Mouse (Mus musculus): ENCODE data around the gene Meiob. TPM values are rescaled to one million over a fixed set of nuclear protein-coding genes. Genes with fewer than 3 reads are reported as not detected.

Gene Meiob
- polyA plus RNA-seq, 1 experiment from 2014 or later: not detected

DNA sequence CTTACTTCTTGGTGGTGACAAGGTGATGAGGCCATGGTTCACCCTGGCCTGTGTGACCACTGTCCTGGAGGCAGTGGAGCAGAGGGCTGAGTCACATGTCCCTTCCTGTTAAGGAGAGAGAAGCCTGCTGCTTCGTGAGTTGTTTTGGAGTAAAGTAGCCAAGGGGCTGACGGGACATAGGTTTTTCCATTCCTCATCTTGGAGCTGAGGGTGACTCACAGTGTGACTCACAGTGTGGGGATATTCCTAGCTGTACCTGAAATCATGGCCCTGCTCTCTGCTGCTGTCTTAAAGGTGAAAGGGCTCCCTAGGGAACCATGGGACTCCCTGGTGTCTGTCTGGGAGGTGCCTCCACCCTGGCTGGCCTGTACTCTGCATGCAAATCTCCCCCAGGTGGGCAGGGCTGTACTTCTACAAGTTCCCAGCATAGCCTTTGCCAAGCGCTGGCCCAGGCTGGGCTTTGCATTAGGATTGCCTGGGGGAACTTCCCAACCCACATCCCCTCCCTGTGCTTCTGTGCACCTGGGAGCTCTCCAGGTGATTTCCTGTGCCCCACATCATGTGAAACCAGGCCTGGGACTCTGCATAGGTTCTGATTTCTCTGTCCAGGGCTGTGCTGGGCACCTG lies 51.9 kb downstream of the Meiob start:
- Histone ChIP-seq H3K4me2 (ENCODE audit: low read depth) (no peak overlapping the region), H3K9me3 (ENCODE audit: control insufficient read depth, low read length) (no peaks in the 10 kb centered on the region), H3K27ac (ENCODE audit: low read depth, low read length) (no peak overlapping the region), H3K27me3 (ENCODE audit: control insufficient read depth, insufficient read depth, low read length) (no peaks in the 10 kb centered on the region), H3K9ac (ENCODE audit: low read length) (no peak overlapping the region), H3K4me3 (ENCODE audit: low read depth, low read length) (no peak overlapping the region), H3K4me1 (ENCODE audit: control insufficient read depth, insufficient read depth, low read length) (no peaks in the 10 kb centered on the region), H3K36me3 (ENCODE audit: control insufficient read depth, insufficient read depth, low read length) (no peaks in the 10 kb centered on the region)
- DNase-seq (ENCODE audit: low spot score): no peak
- 89% methylated on average over 3 of the region's 3 CpGs for WGBS
- ATAC-seq (ENCODE audit: insufficient read depth, low FRiP score, low TSS enrichment): no peak

DNA sequence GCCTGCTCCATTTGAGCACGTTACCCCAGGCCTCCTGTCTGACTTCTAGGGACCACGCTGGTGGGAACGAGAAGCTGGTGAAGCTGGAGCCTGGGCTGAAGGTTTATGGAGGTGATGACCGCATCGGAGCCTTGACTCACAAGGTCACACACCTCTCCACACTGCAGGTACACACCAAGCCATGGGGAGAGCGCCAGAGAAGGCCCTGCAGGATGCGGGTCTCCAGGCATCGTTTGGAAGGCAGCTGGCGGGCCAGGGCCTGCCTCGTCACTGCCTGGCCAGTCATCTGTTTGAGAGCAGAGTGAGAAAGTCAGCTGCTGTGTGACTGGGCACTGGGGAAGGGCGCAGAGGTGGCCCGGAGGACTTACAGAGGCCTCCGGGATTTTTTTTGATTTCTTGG lies 52.5 kb downstream of the Meiob start:
- 91% methylated on average over 13 of the region's 13 CpGs for WGBS

DNA sequence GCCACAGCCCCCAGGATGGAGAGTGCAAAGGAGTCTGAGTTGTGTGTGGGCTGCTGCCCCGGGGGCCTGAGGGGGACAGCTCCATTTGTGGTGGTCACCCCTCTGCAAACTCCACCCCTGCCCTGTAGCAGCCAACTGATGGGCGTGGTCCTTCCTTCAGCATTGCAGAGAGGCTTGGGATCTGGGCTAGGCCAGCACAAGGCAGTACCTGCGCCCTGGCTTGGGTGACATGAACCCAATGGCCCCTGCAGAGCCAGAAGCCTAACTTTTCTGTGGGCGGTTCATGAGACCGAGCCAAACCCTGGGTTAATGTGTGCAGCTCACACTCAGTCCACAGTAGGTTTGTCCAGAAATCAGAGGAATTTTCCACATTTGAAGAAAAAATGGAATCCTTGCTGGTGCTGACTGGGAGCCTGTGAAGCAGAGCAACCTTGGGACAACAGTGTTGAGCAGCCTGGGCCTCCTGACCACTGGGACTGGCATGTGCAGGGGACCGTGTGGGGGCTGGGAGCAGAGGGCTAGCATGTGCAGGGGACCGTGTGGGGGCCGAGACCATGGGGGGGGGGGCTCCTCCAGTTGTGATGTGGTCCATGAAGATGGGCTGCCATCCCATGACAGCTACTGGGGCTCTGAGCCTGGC lies 53.9 kb downstream of the Meiob start:
- WGBS: 89% methylated on average over 8 of the region's 8 CpGs
- Histone ChIP-seq H3K4me3 (ENCODE audit: low read depth, low read length) (no peak overlapping the region), H3K27me3 (ENCODE audit: control insufficient read depth, insufficient read depth, low read length) (no peaks in the 10 kb centered on the region), H3K9ac (ENCODE audit: low read length) (no peak overlapping the region), H3K9me3 (ENCODE audit: control insufficient read depth, low read length) (no peaks in the 10 kb centered on the region), H3K27ac (ENCODE audit: low read depth, low read length) (no peak overlapping the region), H3K4me1 (ENCODE audit: control insufficient read depth, insufficient read depth, low read length) (no peaks in the 10 kb centered on the region), H3K4me2 (ENCODE audit: low read depth) (no peak overlapping the region), H3K36me3 (ENCODE audit: control insufficient read depth, insufficient read depth, low read length) (peaks cover 1% of the 10 kb centered on the region; the same call in 1 of the 2 replicates)
- DNase-seq (ENCODE audit: low spot score) (no peak), ATAC-seq (ENCODE audit: insufficient read depth, low FRiP score, low TSS enrichment) (no peak)

More for the DNA sequence above, 52.5 kb downstream of the Meiob start:
- ATAC-seq (ENCODE audit: insufficient read depth, low FRiP score, low TSS enrichment) (no peak), DNase-seq (ENCODE audit: low spot score) (no peak)
- no peak overlapping the region for H3K4me2 ChIP-seq (ENCODE audit: low read depth)
- no peak overlapping the region for H3K9ac ChIP-seq (ENCODE audit: low read length)
- no peaks in the 10 kb centered on the region for H3K36me3 ChIP-seq (ENCODE audit: control insufficient read depth, insufficient read depth, low read length)
- no peak overlapping the region for H3K27ac ChIP-seq (ENCODE audit: low read depth, low read length)
- H3K4me1 ChIP-seq (ENCODE audit: control insufficient read depth, insufficient read depth, low read length): no peaks in the 10 kb centered on the region
- no peak overlapping the region for H3K4me3 ChIP-seq (ENCODE audit: low read depth, low read length)
- no peaks in the 10 kb centered on the region for H3K9me3 ChIP-seq (ENCODE audit: control insufficient read depth, low read length)
- no peaks in the 10 kb centered on the region for H3K27me3 ChIP-seq (ENCODE audit: control insufficient read depth, insufficient read depth, low read length)

DNA sequence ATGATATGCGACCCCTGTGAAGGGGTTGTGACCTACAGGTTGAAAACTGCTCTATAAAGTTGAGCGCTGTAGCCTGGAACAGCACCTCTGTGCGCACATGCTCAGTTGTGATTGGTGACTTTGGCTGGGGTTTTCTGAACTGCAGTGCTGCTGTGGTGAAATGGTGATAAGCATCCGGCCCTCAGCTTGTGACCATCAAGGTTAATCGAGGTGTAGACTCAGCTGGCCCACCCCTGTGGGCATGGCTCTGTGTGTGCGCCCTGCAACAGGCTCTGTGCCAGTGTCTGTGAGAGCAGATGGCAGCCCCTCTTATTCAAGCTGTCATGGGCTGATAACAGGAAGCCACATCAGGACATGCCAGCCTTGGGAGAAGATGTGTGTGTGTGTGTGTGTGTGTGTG lies 54.9 kb downstream of the Meiob start:
- Histone ChIP-seq H3K27ac (ENCODE audit: low read depth, low read length) (no peak overlapping the region), H3K4me2 (ENCODE audit: low read depth) (no peak overlapping the region), H3K9ac (ENCODE audit: low read length) (no peak overlapping the region), H3K27me3 (ENCODE audit: control insufficient read depth, insufficient read depth, low read length) (no peaks in the 10 kb centered on the region), H3K36me3 (ENCODE audit: control insufficient read depth, insufficient read depth, low read length) (peaks cover 2% of the 10 kb centered on the region; the same call in 1 of the 2 replicates), H3K4me1 (ENCODE audit: control insufficient read depth, insufficient read depth, low read length) (no peaks in the 10 kb centered on the region), H3K4me3 (ENCODE audit: low read depth, low read length) (no peak overlapping the region), H3K9me3 (ENCODE audit: control insufficient read depth, low read length) (no peaks in the 10 kb centered on the region)
- DNase-seq (ENCODE audit: low spot score) (no peak), ATAC-seq (ENCODE audit: insufficient read depth, low FRiP score, low TSS enrichment) (no peak)
- 91% methylated on average over 6 of the region's 6 CpGs for WGBS

DNA sequence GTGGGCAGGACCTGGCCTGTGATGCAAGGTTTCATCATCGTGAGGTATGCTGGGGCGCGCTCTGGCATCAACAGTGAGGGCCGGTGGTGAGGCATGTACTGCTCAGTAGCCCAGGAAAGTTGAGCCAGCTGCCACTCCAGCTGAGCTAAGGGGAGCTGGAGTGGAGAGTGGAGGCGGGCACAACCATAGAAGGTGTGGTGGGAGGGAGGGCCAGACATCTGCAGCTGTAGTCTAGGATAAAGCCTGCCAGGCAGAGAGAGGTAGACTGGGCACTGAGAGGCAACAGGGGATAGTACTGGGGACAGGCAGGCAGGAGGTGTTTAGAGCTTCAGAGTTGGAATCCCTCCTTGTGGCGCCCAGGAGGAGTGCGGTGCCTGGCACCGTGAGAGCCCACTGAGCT lies 56.0 kb downstream of the Meiob start:
- no peaks in the 10 kb centered on the region for H3K9me3 ChIP-seq (ENCODE audit: control insufficient read depth, low read length)
- H3K27ac ChIP-seq (ENCODE audit: low read depth, low read length): no peak overlapping the region
- no peaks in the 10 kb centered on the region for H3K4me1 ChIP-seq (ENCODE audit: control insufficient read depth, insufficient read depth, low read length)
- no peak overlapping the region for H3K9ac ChIP-seq (ENCODE audit: low read length)
- 90% methylated on average over 8 of the region's 8 CpGs for WGBS
- no peak for ATAC-seq (ENCODE audit: insufficient read depth, low FRiP score, low TSS enrichment)
- no peaks in the 10 kb centered on the region for H3K27me3 ChIP-seq (ENCODE audit: control insufficient read depth, insufficient read depth, low read length)
- no peak overlapping the region for H3K4me2 ChIP-seq (ENCODE audit: low read depth)
- H3K36me3 ChIP-seq (ENCODE audit: control insufficient read depth, insufficient read depth, low read length): peaks cover 2% of the 10 kb centered on the region; the same call in 1 of the 2 replicates
- no peak overlapping the region for H3K4me3 ChIP-seq (ENCODE audit: low read depth, low read length)
- DNase-seq (ENCODE audit: low spot score): no peak

DNA sequence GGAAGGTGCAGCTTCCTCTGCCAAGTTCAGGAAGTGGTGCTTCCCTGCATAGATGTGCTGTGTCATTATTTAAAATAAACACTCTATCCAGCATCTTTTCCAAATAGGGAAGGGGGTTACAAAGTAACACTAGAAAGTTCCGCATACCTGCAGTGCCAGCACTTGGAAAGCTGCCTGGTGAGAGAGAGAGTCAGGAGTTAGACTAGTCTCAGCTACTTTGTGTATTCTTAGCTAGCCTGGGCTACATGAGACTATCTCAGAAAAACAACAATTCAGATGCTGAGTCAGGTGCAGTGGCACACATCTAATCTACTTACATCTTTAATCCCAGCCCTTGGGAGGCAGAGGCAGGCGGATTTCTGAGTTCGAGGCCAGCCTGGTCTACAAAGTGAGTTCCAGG lies 57.7 kb downstream of the Meiob start:
- H3K4me1 ChIP-seq (ENCODE audit: control insufficient read depth, insufficient read depth, low read length): no peaks in the 10 kb centered on the region
- no peaks in the 10 kb centered on the region for H3K27me3 ChIP-seq (ENCODE audit: control insufficient read depth, insufficient read depth, low read length)
- no peak overlapping the region for H3K9ac ChIP-seq (ENCODE audit: low read length)
- no peak overlapping the region for H3K27ac ChIP-seq (ENCODE audit: low read depth, low read length)
- H3K9me3 ChIP-seq (ENCODE audit: control insufficient read depth, low read length): no peaks in the 10 kb centered on the region
- no peak overlapping the region for H3K4me2 ChIP-seq (ENCODE audit: low read depth)
- H3K36me3 ChIP-seq (ENCODE audit: control insufficient read depth, insufficient read depth, low read length): peaks cover 2% of the 10 kb centered on the region; the same call in 1 of the 2 replicates
- WGBS: 91% methylated on average over 3 of the region's 3 CpGs
- no peak for DNase-seq (ENCODE audit: low spot score)
- no peak for ATAC-seq (ENCODE audit: insufficient read depth, low FRiP score, low TSS enrichment)
- H3K4me3 ChIP-seq (ENCODE audit: low read depth, low read length): no peak overlapping the region

DNA sequence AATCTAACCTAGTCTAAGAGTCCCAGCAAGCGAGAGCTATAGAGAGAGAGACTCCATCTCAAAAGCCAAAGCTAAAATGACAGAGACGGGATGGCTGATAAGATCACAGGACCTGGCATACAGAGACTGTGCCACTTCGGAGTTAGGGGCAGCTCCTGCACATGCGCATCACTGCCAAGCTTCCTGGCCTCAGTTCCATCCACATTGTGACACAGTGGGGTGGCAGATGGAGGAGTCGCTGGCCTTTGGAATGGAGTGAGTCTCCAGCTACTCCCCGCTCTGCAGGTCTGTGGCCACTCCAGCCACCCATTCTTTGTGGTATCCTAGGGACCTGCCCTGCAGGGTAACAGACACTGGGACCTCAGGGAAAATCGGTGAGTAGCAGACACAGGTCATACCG lies 61.7 kb downstream of the Meiob start, which contains the start of gene Igfals:
Igfals (plus strand) TSS at position 222 of the 400 bp plus-strand sequence.
- no peaks in the 10 kb centered on the region for H3K4me1 ChIP-seq (ENCODE audit: control insufficient read depth, insufficient read depth, low read length)
- ATAC-seq (ENCODE audit: insufficient read depth, low FRiP score, low TSS enrichment) (no peak), DNase-seq (ENCODE audit: low spot score) (no peak)
- no peak within 1 kb of the TSS for H3K4me2 ChIP-seq (ENCODE audit: low read depth)
- 89% methylated on average over 8 of the region's 8 CpGs for WGBS
- no peak within 1 kb of the TSS for H3K9ac ChIP-seq (ENCODE audit: low read length)
- no peaks in the 10 kb centered on the region for H3K27me3 ChIP-seq (ENCODE audit: control insufficient read depth, insufficient read depth, low read length)
- no peak within 1 kb of the TSS for H3K4me3 ChIP-seq (ENCODE audit: low read depth, low read length)
- H3K9me3 ChIP-seq (ENCODE audit: control insufficient read depth, low read length): no peaks in the 10 kb centered on the region
- no peak within 1 kb of the TSS for H3K27ac ChIP-seq (ENCODE audit: low read depth, low read length)
- peaks cover 2% of the 10 kb centered on the region; the same call in 1 of the 2 replicates for H3K36me3 ChIP-seq (ENCODE audit: control insufficient read depth, insufficient read depth, low read length)

DNA sequence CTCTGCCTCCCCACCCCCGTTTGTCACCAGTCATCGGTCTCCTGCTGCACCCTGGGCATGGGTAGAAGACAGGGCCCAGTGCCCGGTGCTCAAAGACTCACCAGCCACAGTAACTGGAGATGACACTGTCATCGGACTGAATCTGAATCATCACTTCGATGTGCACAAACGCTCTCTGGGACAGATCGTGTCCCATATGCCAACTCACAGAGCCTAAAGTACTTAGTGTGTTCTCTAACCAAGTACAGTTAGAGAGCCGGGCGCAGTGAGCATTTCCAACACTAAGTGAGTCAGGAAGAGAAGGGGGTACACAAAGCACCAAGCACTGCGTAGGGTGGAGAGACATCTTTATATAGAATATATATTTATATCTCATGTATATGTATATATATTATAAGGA lies 63.8 kb downstream of the Meiob start:
- H3K36me3 ChIP-seq (ENCODE audit: control insufficient read depth, insufficient read depth, low read length): peaks cover 1% of the 10 kb centered on the region; the same call in 1 of the 2 replicates
- no peaks in the 10 kb centered on the region for H3K9me3 ChIP-seq (ENCODE audit: control insufficient read depth, low read length)
- H3K4me1 ChIP-seq (ENCODE audit: control insufficient read depth, insufficient read depth, low read length): no peaks in the 10 kb centered on the region
- H3K9ac ChIP-seq (ENCODE audit: low read length): no peak overlapping the region
- DNase-seq (ENCODE audit: low spot score): no peak
- no peak for ATAC-seq (ENCODE audit: insufficient read depth, low FRiP score, low TSS enrichment)
- H3K27me3 ChIP-seq (ENCODE audit: control insufficient read depth, insufficient read depth, low read length): no peaks in the 10 kb centered on the region
- WGBS: 91% methylated on average over 10 of the region's 10 CpGs
- no peak overlapping the region for H3K4me2 ChIP-seq (ENCODE audit: low read depth)
- no peak overlapping the region for H3K27ac ChIP-seq (ENCODE audit: low read depth, low read length)
- H3K4me3 ChIP-seq (ENCODE audit: low read depth, low read length): no peak overlapping the region
